Mouse (Mus musculus): Measurements from ENCODE around the gene Adamts17. TPM values are rescaled to one million over a fixed set of nuclear protein-coding genes. Genes with fewer than 3 reads are reported as not detected.

The Adamts17 gene
- polyA plus RNA-seq, 1 experiment from 2014 or later = 4.3 TPM

GRCm38 (mm10) chr7:67034369-67034768, 194.8 kb downstream of the Adamts17 start:
- H3K27ac ChIP-seq (ENCODE audit: low read depth, low read length) = no peak overlapping the region
- H3K4me2 ChIP-seq (replicated peaks; ENCODE audit: low read depth, low read length) = no peak overlapping the region
- ATAC-seq (ENCODE audit: low FRiP score, low TSS enrichment) = no peak
- no peak overlapping the region for H3K4me3 ChIP-seq (ENCODE audit: low read length)
- H3K9me3 ChIP-seq (ENCODE audit: control insufficient read depth, low read length) = no peaks in the 10 kb centered on the region
- H3K36me3 ChIP-seq (ENCODE audit: control insufficient read depth, insufficient read depth, low read length) = no peaks in the 10 kb centered on the region
- no peaks in the 10 kb centered on the region for H3K27me3 ChIP-seq (ENCODE audit: control insufficient read depth, insufficient read depth, low read length)
- no peaks in the 10 kb centered on the region for H3K4me1 ChIP-seq (ENCODE audit: control insufficient read depth, insufficient read depth, low read length)
- H3K9ac ChIP-seq (ENCODE audit: low read depth, low read length) = no peak overlapping the region
- 78% methylated on average over 2 of the region's 2 CpGs for WGBS

- H3K4me2 ChIP-seq (replicated peaks; ENCODE audit: low read depth, low read length) = no peak overlapping the region
- H3K9ac ChIP-seq (ENCODE audit: low read depth, low read length) = no peak overlapping the region
- no peaks in the 10 kb centered on the region for H3K27me3 ChIP-seq (ENCODE audit: control insufficient read depth, insufficient read depth, low read length)
- WGBS = 85% methylated on average over 10 of the region's 10 CpGs
- no peaks in the 10 kb centered on the region; the same call in 1 of the 2 replicates for H3K4me1 ChIP-seq (ENCODE audit: control insufficient read depth, insufficient read depth, low read length)
- no peak for ATAC-seq (ENCODE audit: low FRiP score, low TSS enrichment)
- H3K27ac ChIP-seq (ENCODE audit: low read depth, low read length) = no peak overlapping the region
- H3K4me3 ChIP-seq (ENCODE audit: low read length) = no peak overlapping the region
- no peaks in the 10 kb centered on the region for H3K36me3 ChIP-seq (ENCODE audit: control insufficient read depth, insufficient read depth, low read length)
- no peaks in the 10 kb centered on the region for H3K9me3 ChIP-seq (ENCODE audit: control insufficient read depth, low read length)
These were observed 195.7 kb downstream of the Adamts17 start for GRCm38 (mm10) chr7:67035246-67035645.

- Histone ChIP-seq H3K4me1 (ENCODE audit: control insufficient read depth, insufficient read depth, low read length) (no peaks in the 10 kb centered on the region; the same call in 1 of the 2 replicates), H3K4me2 (replicated peaks; ENCODE audit: low read depth, low read length) (no peak overlapping the region), H3K36me3 (ENCODE audit: control insufficient read depth, insufficient read depth, low read length) (no peaks in the 10 kb centered on the region), H3K27me3 (ENCODE audit: control insufficient read depth, insufficient read depth, low read length) (no peaks in the 10 kb centered on the region), H3K4me3 (ENCODE audit: low read length) (no peak overlapping the region), H3K9ac (ENCODE audit: low read depth, low read length) (no peak overlapping the region), H3K9me3 (ENCODE audit: control insufficient read depth, low read length) (no peaks in the 10 kb centered on the region), H3K27ac (ENCODE audit: low read depth, low read length) (no peak overlapping the region)
- 92% methylated on average over 5 of the region's 5 CpGs for WGBS
- ATAC-seq (ENCODE audit: low FRiP score, low TSS enrichment) = no peak
These were observed 196.1 kb downstream of the Adamts17 start for GRCm38 (mm10) chr7:67035661-67036060.

- no peaks in the 10 kb centered on the region for H3K36me3 ChIP-seq (ENCODE audit: control insufficient read depth, insufficient read depth, low read length)
- H3K4me2 ChIP-seq (replicated peaks; ENCODE audit: low read depth, low read length) = no peak overlapping the region
- ATAC-seq (ENCODE audit: low FRiP score, low TSS enrichment) = no peak
- H3K9ac ChIP-seq (ENCODE audit: low read depth, low read length) = no peak overlapping the region
- H3K27ac ChIP-seq (ENCODE audit: low read depth, low read length) = no peak overlapping the region
- H3K4me1 ChIP-seq (ENCODE audit: control insufficient read depth, insufficient read depth, low read length) = no peaks in the 10 kb centered on the region; the same call in 1 of the 2 replicates
- H3K4me3 ChIP-seq (ENCODE audit: low read length) = no peak overlapping the region
- no peaks in the 10 kb centered on the region for H3K9me3 ChIP-seq (ENCODE audit: control insufficient read depth, low read length)
- no peaks in the 10 kb centered on the region for H3K27me3 ChIP-seq (ENCODE audit: control insufficient read depth, insufficient read depth, low read length)
- 84% methylated on average over 5 of the region's 5 CpGs for WGBS
These were observed 197.3 kb downstream of the Adamts17 start for GRCm38 (mm10) chr7:67036502-67037485.

GRCm38 (mm10) chr7:67037726-67038520, 198.4 kb downstream of the Adamts17 start:
- no peaks in the 10 kb centered on the region for H3K36me3 ChIP-seq (ENCODE audit: control insufficient read depth, insufficient read depth, low read length)
- no peak for ATAC-seq (ENCODE audit: low FRiP score, low TSS enrichment)
- no peak overlapping the region for H3K9ac ChIP-seq (ENCODE audit: low read depth, low read length)
- H3K4me2 ChIP-seq (replicated peaks; ENCODE audit: low read depth, low read length) = no peak overlapping the region
- H3K9me3 ChIP-seq (ENCODE audit: control insufficient read depth, low read length) = no peaks in the 10 kb centered on the region
- no peaks in the 10 kb centered on the region; the same call in 1 of the 2 replicates for H3K4me1 ChIP-seq (ENCODE audit: control insufficient read depth, insufficient read depth, low read length)
- H3K27ac ChIP-seq (ENCODE audit: low read depth, low read length) = no peak overlapping the region
- no peak overlapping the region for H3K4me3 ChIP-seq (ENCODE audit: low read length)
- no peaks in the 10 kb centered on the region for H3K27me3 ChIP-seq (ENCODE audit: control insufficient read depth, insufficient read depth, low read length)
- 62% methylated on average over 4 of the region's 4 CpGs for WGBS

GRCm38 (mm10) chr7:67039143-67039542, 199.6 kb downstream of the Adamts17 start:
- Histone ChIP-seq H3K4me3 (ENCODE audit: low read length) (no peak overlapping the region), H3K27ac (ENCODE audit: low read depth, low read length) (no peak overlapping the region), H3K27me3 (ENCODE audit: control insufficient read depth, insufficient read depth, low read length) (no peaks in the 10 kb centered on the region), H3K36me3 (ENCODE audit: control insufficient read depth, insufficient read depth, low read length) (no peaks in the 10 kb centered on the region), H3K9ac (ENCODE audit: low read depth, low read length) (no peak overlapping the region), H3K9me3 (ENCODE audit: control insufficient read depth, low read length) (no peaks in the 10 kb centered on the region), H3K4me1 (ENCODE audit: control insufficient read depth, insufficient read depth, low read length) (no peaks in the 10 kb centered on the region; the same call in 1 of the 2 replicates), H3K4me2 (replicated peaks; ENCODE audit: low read depth, low read length) (no peak overlapping the region)
- 68% methylated on average over 3 of the region's 3 CpGs for WGBS
- ATAC-seq (ENCODE audit: low FRiP score, low TSS enrichment) = no peak

GRCm38 (mm10) chr7:67039861-67040260, 200.3 kb downstream of the Adamts17 start:
- no peak overlapping the region for H3K9ac ChIP-seq (ENCODE audit: low read depth, low read length)
- H3K36me3 ChIP-seq (ENCODE audit: control insufficient read depth, insufficient read depth, low read length) = no peaks in the 10 kb centered on the region
- H3K9me3 ChIP-seq (ENCODE audit: control insufficient read depth, low read length) = no peaks in the 10 kb centered on the region
- no peak for ATAC-seq (ENCODE audit: low FRiP score, low TSS enrichment)
- H3K4me3 ChIP-seq (ENCODE audit: low read length) = no peak overlapping the region
- no peak overlapping the region for H3K4me2 ChIP-seq (replicated peaks; ENCODE audit: low read depth, low read length)
- no peak overlapping the region for H3K27ac ChIP-seq (ENCODE audit: low read depth, low read length)
- H3K27me3 ChIP-seq (ENCODE audit: control insufficient read depth, insufficient read depth, low read length) = no peaks in the 10 kb centered on the region
- WGBS = 27% methylated on average over 8 of the region's 8 CpGs
- no peaks in the 10 kb centered on the region; the same call in 1 of the 2 replicates for H3K4me1 ChIP-seq (ENCODE audit: control insufficient read depth, insufficient read depth, low read length)

- H3K27ac ChIP-seq (ENCODE audit: low read depth, low read length) = no peak overlapping the region
- 82% methylated on average over 3 of the region's 3 CpGs for WGBS
These were observed 202.2 kb downstream of the Adamts17 start for GRCm38 (mm10) chr7:67041685-67042084.

More at GRCm38 (mm10) chr7:67041685-67042084, 202.2 kb downstream of the Adamts17 start:
- Histone ChIP-seq H3K9ac (ENCODE audit: low read depth, low read length) (no peak overlapping the region), H3K4me1 (ENCODE audit: control insufficient read depth, insufficient read depth, low read length) (no peaks in the 10 kb centered on the region; the same call in 1 of the 2 replicates), H3K4me3 (ENCODE audit: low read length) (no peak overlapping the region), H3K9me3 (ENCODE audit: control insufficient read depth, low read length) (no peaks in the 10 kb centered on the region), H3K4me2 (replicated peaks; ENCODE audit: low read depth, low read length) (no peak overlapping the region), H3K36me3 (ENCODE audit: control insufficient read depth, insufficient read depth, low read length) (no peaks in the 10 kb centered on the region), H3K27me3 (ENCODE audit: control insufficient read depth, insufficient read depth, low read length) (no peaks in the 10 kb centered on the region)
- ATAC-seq (ENCODE audit: low FRiP score, low TSS enrichment) = no peak

Data from kidney, embryonic 14.5 days (tissue).